Comparison of ENCODE assay signal across 34 mouse cellular contexts in the genomic region with DNA sequence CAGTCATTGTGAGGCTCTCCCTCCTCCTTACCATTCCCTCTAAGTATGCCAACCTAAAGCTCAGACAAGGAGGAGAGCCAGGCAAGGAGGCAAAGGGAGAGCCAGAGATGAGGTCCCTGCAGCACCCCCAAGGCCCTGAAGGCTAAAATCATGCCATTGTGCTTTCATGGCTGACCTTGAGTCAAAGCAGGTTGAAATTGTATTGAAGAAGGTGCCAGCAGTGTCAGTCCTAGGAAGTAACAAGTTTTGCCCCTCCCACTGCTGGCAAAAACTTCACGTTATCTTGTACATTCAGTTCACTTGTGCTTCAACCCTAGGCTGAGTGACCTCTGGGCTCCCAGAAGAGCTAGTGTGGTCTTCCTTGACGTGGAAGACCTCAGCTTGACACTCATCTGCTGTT. TPM values are rescaled to one million over a fixed set of nuclear protein-coding genes. Genes with fewer than 3 reads are reported as not detected.
"Had no signal": no experiment of that assay in that cellular context is flagged by ENCODE, and none has a peak within 500 bp of the region (broad histone marks: within the 10 kb centered on the region; RNA-seq: fewer than 3 reads in every experiment).

A gene (plus strand): TSS at position 301 of the 400 bp plus-strand sequence.

- H3K4me1 ChIP-seq: embryonic facial prominence, embryonic 13.5 days; embryonic facial prominence, embryonic 15.5 days; forebrain, embryonic 10.5 days; forebrain, embryonic 12.5 days; forebrain, embryonic 13.5 days; forebrain, embryonic 15.5 days had no signal

- ATAC-seq: forebrain, embryonic 13.5 days; forebrain, embryonic 14.5 days; forebrain, embryonic 15.5 days; forebrain, embryonic 16.5 days; forebrain, postnatal 0 days had no signal

- H3K27me3 ChIP-seq: embryonic facial prominence, embryonic 15.5 days; forebrain, embryonic 12.5 days; forebrain, embryonic 13.5 days; forebrain, embryonic 15.5 days had no signal

- H3K4me3 ChIP-seq: embryonic facial prominence, embryonic 13.5 days; embryonic facial prominence, embryonic 15.5 days; erythroblast, embryonic 14.5 days; forebrain, embryonic 10.5 days; forebrain, embryonic 12.5 days; forebrain, embryonic 13.5 days; forebrain, embryonic 15.5 days; gastrocnemius, adult 2 months; heart, adult 2 months had no signal

- H3K4me2 ChIP-seq: embryonic facial prominence, embryonic 13.5 days; embryonic facial prominence, embryonic 15.5 days; forebrain, embryonic 12.5 days; forebrain, embryonic 13.5 days; forebrain, embryonic 15.5 days had no signal

- H3K27ac ChIP-seq: embryonic facial prominence, embryonic 13.5 days; embryonic facial prominence, embryonic 15.5 days; forebrain, embryonic 10.5 days; forebrain, embryonic 12.5 days; forebrain, embryonic 13.5 days; forebrain, embryonic 15.5 days; gastrocnemius, adult 2 months; heart, adult 2 months had no signal

- H3K9me3 ChIP-seq: embryonic facial prominence, embryonic 13.5 days; embryonic facial prominence, embryonic 15.5 days; forebrain, embryonic 10.5 days; forebrain, embryonic 12.5 days; forebrain, embryonic 13.5 days; forebrain, embryonic 15.5 days had no signal

- DNase-seq: cerebellum, adult 18-20 months; cerebellum, adult 2 months; cerebellum, adult 8-10 months; cerebellum, adult 9-10 months; cerebellum, adult 9-11 months; cerebellum, postnatal 10 days; cerebellum, postnatal 14 days; cerebellum, postnatal 25 days; cerebellum, postnatal 36 days; embryo, embryonic 11 days; forebrain, postnatal 0 days; gastrocnemius, adult 2 months; gastrocnemius, postnatal 10 days; gastrocnemius, postnatal 14 days; gastrocnemius, postnatal 25 days; gastrocnemius, postnatal 36 days; heart, adult 11 months; heart, adult 18-20 months; heart, adult 2 months had no signal

- H3K36me3 ChIP-seq: embryonic facial prominence, embryonic 13.5 days; embryonic facial prominence, embryonic 15.5 days; forebrain, embryonic 10.5 days; forebrain, embryonic 12.5 days; forebrain, embryonic 15.5 days had no signal

- H3K9ac ChIP-seq: embryonic facial prominence, embryonic 13.5 days; embryonic facial prominence, embryonic 15.5 days; forebrain, embryonic 12.5 days; forebrain, embryonic 13.5 days; forebrain, embryonic 15.5 days; forebrain, postnatal 0 days had no signal

RNA-seq across cellular contexts. Expression of the gene that starts here (rescaled TPM):
- total RNA-seq: common myeloid progenitor, adult 5-6 weeks; forebrain, postnatal 0 days; gastrocnemius, adult 18-20 months; gastrocnemius, adult 2 months; gastrocnemius, adult 8-10 months; gastrocnemius, postnatal 10 days; gastrocnemius, postnatal 14 days; gastrocnemius, postnatal 25 days; gastrocnemius, postnatal 36 days; gastrocnemius, postnatal 4 days; granulocyte monocyte progenitor cell, adult 5-6 weeks; heart, adult 18-20 months; heart, adult 2 months; heart, adult 8-10 months had no signal
- polyA plus RNA-seq: cerebellum, adult 2 months; erythroblast, embryonic 14.5 days; forebrain, embryonic 13.5 days; forebrain, embryonic 14.5 days; forebrain, embryonic 15.5 days; heart, adult 2 months had no signal
